Mouse (Mus musculus) C2C12 (cell line): ENCODE measurements around the gene Fbln2. TPM values are rescaled to one million over a fixed set of nuclear protein-coding genes. Genes with fewer than 3 reads are reported as not detected.
A peak's percentile ranks its signal among the peaks of the same experiment; 100 is the strongest.

Experiments
- H3K27me3 ChIP-seq: one replicate; pipeline ENCODE4 v1.6.1; 2011; ENCODE audit not compliant: control insufficient read depth, insufficient read depth, insufficient read length
- H3K36me3 ChIP-seq: one replicate; pipeline ENCODE4 v1.6.1; 2011; ENCODE audit not compliant: control insufficient read depth, insufficient read depth
- H3K4me3 ChIP-seq: one replicate; pipeline ENCODE4 v1.5.1; 2011; ENCODE audit warnings: mild to moderate bottlenecking, control low read depth; ENCODE audit not compliant: poor library complexity, insufficient read depth, severe bottlenecking
- H3K79me2 ChIP-seq: one replicate; pipeline ENCODE4 v1.6.1; 2011; ENCODE audit not compliant: control insufficient read depth, insufficient read depth
- H3K79me3 ChIP-seq: one replicate; pipeline ENCODE4 v1.6.1; 2011; ENCODE audit warnings: low read depth, control low read depth
- H3ac ChIP-seq: one replicate; pipeline ENCODE3; 2011; ENCODE audit warnings: low read depth; ENCODE audit not compliant: control insufficient read depth, insufficient read length
- CEBPB ChIP-seq: IDR thresholded peaks from one replicate; pipeline ENCODE4 v1.6.1; 2011; ENCODE audit warnings: low read depth, mild to moderate bottlenecking, control low read depth, moderate library complexity
- CTCF ChIP-seq: IDR thresholded peaks from one replicate; pipeline ENCODE4 v1.5.1; 2011; ENCODE audit not compliant: control insufficient read depth, insufficient read depth, insufficient read length
- FOSL1 ChIP-seq: IDR thresholded peaks from one replicate; pipeline ENCODE4 v1.8.0; 2011; ENCODE audit warnings: mild to moderate bottlenecking, low read length; ENCODE audit not compliant: poor library complexity, insufficient read depth, severe bottlenecking
- MAX ChIP-seq: IDR thresholded peaks from one replicate; pipeline ENCODE4 v1.6.1; 2011; ENCODE audit warnings: mild to moderate bottlenecking, control low read depth
- MYOD1 ChIP-seq: IDR thresholded peaks from one replicate; pipeline ENCODE4 v1.6.1; 2011; ENCODE audit warnings: low read depth; ENCODE audit not compliant: control insufficient read depth, insufficient read length
- MYOG ChIP-seq: IDR thresholded peaks from one replicate; pipeline ENCODE4 v1.6.1; 2011; ENCODE audit not compliant: control insufficient read depth, insufficient read length; ENCODE audit errors: extremely low read depth
- USF1 ChIP-seq: IDR thresholded peaks from one replicate; pipeline ENCODE4 v1.6.1; 2011; ENCODE audit warnings: low read depth, mild to moderate bottlenecking, control low read depth, moderate library complexity
- polyA plus RNA-seq: library from polyadenylated mRNA; unstranded; fragments of >200 nt; fragmentation: generic; extraction: Trizol; gene quantifications from one replicate; pipeline ENCODE4 v1.2.1, GENCODE M21; 2012; ENCODE audit warnings: missing spikeins

Gene Fbln2
- polyA plus RNA-seq, 1 experiment, result 91.6 TPM

GRCm38 (mm10) chr6:91207491-91207890 is 4.8 kb upstream of the Fbln2 start:
- Histone ChIP-seq H3ac (no peak overlapping the region), H3K27me3 (no peaks in the 10 kb centered on the region), H3K79me2 (peaks cover 3% of the 10 kb centered on the region), H3K36me3 (no peaks in the 10 kb centered on the region), H3K79me3 (no peaks in the 10 kb centered on the region), H3K4me3 (no peak overlapping the region)
- peak; percentile 85 for TF ChIP-seq CEBPB
- no peak for TF ChIP-seq CTCF
- no peak for TF ChIP-seq USF1
- no peak for TF ChIP-seq MYOD1
- no peak for TF ChIP-seq MAX
- peak; percentile 15 for TF ChIP-seq FOSL1
- no peak for TF ChIP-seq MYOG

GRCm38 (mm10) chr6:91209780-91210179 is 2.5 kb upstream of the Fbln2 start:
- no peaks in the 10 kb centered on the region for H3K27me3 ChIP-seq
- peaks cover 20% of the 10 kb centered on the region for H3K79me3 ChIP-seq
- peaks cover under 1% of the 10 kb centered on the region for H3K36me3 ChIP-seq
- no peak overlapping the region for H3ac ChIP-seq
- H3K4me3 ChIP-seq, result no peak overlapping the region
- no peak for TF ChIP-seq CEBPB
- no peak for TF ChIP-seq MYOD1
- TF ChIP-seq MYOG, result no peak
- TF ChIP-seq CTCF, result no peak
- no peak for TF ChIP-seq FOSL1
- no peak for TF ChIP-seq MAX
- TF ChIP-seq USF1, result no peak
- peaks cover 26% of the 10 kb centered on the region for H3K79me2 ChIP-seq

- peaks cover 37% of the 10 kb centered on the region for H3K79me2 ChIP-seq
- no peak overlapping the region for H3K4me3 ChIP-seq
- TF ChIP-seq MYOG, result no peak
- TF ChIP-seq MYOD1, result no peak
- TF ChIP-seq USF1, result no peak
- peak; percentile 11 for TF ChIP-seq FOSL1
- H3K27me3 ChIP-seq, result no peaks in the 10 kb centered on the region
- peaks cover 8% of the 10 kb centered on the region for H3K36me3 ChIP-seq
- H3ac ChIP-seq, result no peak overlapping the region
- peaks cover 28% of the 10 kb centered on the region for H3K79me3 ChIP-seq
Measured at GRCm38 (mm10) chr6:91210852-91211251, 1.4 kb upstream of the Fbln2 start.

- H3K4me3 ChIP-seq, result peak overlapping the region; percentile 41
- H3K79me3 ChIP-seq, result peaks cover 42% of the 10 kb centered on the region
- TF ChIP-seq MYOG (no peak), CTCF (no peak), MAX (no peak), CEBPB (no peak), FOSL1 (no peak), MYOD1 (no peak), USF1 (no peak)
- H3K79me2 ChIP-seq, result peaks cover 54% of the 10 kb centered on the region
- H3K36me3 ChIP-seq, result peaks cover 12% of the 10 kb centered on the region
- peak overlapping the region; percentile 72 for H3ac ChIP-seq
- H3K27me3 ChIP-seq, result no peaks in the 10 kb centered on the region
Measured at GRCm38 (mm10) chr6:91212571-91212970, 316 bp downstream of the Fbln2 start.

- no peaks in the 10 kb centered on the region for H3K27me3 ChIP-seq
- peaks cover 12% of the 10 kb centered on the region for H3K36me3 ChIP-seq
- peak overlapping the region; percentile 41 for H3K4me3 ChIP-seq
- H3ac ChIP-seq, result peak overlapping the region; percentile 53
- H3K79me2 ChIP-seq, result peaks cover 64% of the 10 kb centered on the region
- H3K79me3 ChIP-seq, result peaks cover 47% of the 10 kb centered on the region
- TF ChIP-seq CTCF, result no peak
- no peak for TF ChIP-seq MYOD1
- TF ChIP-seq FOSL1, result no peak
- no peak for TF ChIP-seq MAX
- no peak for TF ChIP-seq MYOG
- TF ChIP-seq USF1, result no peak
- TF ChIP-seq CEBPB, result no peak
Measured at GRCm38 (mm10) chr6:91213287-91214218, 1.3 kb downstream of the Fbln2 start.
